In the genomic region with DNA sequence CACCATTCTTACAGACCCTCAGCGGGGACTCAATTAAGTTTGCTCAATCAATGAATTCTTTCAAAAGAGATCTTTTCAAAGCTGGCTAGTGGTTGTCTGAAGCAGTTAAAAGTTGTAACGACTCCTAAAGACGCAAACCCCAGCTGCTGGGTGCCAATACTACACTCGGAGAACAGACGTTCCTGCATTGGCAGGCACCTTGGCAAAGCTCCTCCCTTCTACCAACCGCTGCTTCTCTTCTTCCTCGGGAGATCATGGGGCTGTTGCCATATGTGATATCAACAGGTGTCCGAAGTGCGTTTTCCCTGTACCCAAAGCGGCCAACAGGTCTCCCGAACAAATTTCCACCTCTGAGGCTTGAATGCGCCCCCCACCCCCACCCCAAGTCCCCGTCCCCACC, we compare ENCODE assay signal across 8 mouse cellular contexts. TPM values are rescaled to one million over a fixed set of nuclear protein-coding genes. Genes with fewer than 3 reads are reported as not detected.
DNase-seq lines count a peak whose midpoint lies in the region; ATAC-seq and TF ChIP-seq lines count a peak whose summit lies in the region.

No protein-coding gene starts in this region.

- TF ChIP-seq CTCF in E14TG2a.4 (conservative IDR thresholded peaks at IDR 0.05; ENCODE audit: low read length) = no peak
- no peak for TF ChIP-seq CTCF in forebrain, postnatal 0 days (IDR thresholded peaks at IDR 0.05; ENCODE audit: low read depth)

- DNase-seq in heart, adult 8-10 months (ENCODE audit: low spot score) = no peak
- DNase-seq in forebrain, postnatal 0 days = no peak
- DNase-seq in thymus, postnatal 36 days = peak; percentile 53 to 64
- no peak for DNase-seq in layer of hippocampus, postnatal 25 days (ENCODE audit: extremely low spot score in 1 of 2, low spot score in 1 of 2)
- DNase-seq in right cerebral cortex, adult 18-20 months = no peak

- H3K9me3 ChIP-seq in heart, embryonic 12.5 days (replicated peaks) = no peaks in the 10 kb centered on the region
- H3K9me3 ChIP-seq in E14TG2a.4 (ENCODE audit: low read length) = no peaks in the 10 kb centered on the region
- no peaks in the 10 kb centered on the region for H3K9me3 ChIP-seq in forebrain, postnatal 0 days (ENCODE audit: low read length)
- no peaks in the 10 kb centered on the region for H3K9me3 ChIP-seq in liver, embryonic 16.5 days (replicated peaks; ENCODE audit: control insufficient read depth, low read length)

- WGBS in heart, embryonic 12.5 days = 15% methylated on average over 13 of the region's 13 CpGs
- 7% methylated on average over 13 of the region's 13 CpGs for WGBS in forebrain, postnatal 0 days
- WGBS in liver, embryonic 16.5 days (ENCODE audit: insufficient replicate concordance) = 10% methylated on average over 13 of the region's 13 CpGs

- no peak for ATAC-seq in heart, embryonic 12.5 days (ENCODE audit: insufficient number of reproducible peaks, low FRiP score)
- no peak; the same call in 1 of the 2 replicates for ATAC-seq in forebrain, postnatal 0 days
- no peak for ATAC-seq in liver, embryonic 16.5 days (ENCODE audit: low read depth)

- H3K9ac ChIP-seq in heart, embryonic 12.5 days = peak overlapping the region; percentile 74
- H3K9ac ChIP-seq in forebrain, postnatal 0 days = 0 out of 2 replicates have a peak overlapping the region, but pooled peaks have one; percentile 62
- H3K9ac ChIP-seq in liver, embryonic 16.5 days (ENCODE audit: low read depth, low read length) = peak overlapping the region; percentile 69; the same call in 1 of the 2 replicates

- H3K4me2 ChIP-seq in heart, embryonic 12.5 days = peak overlapping the region; percentile 91
- H3K4me2 ChIP-seq in forebrain, postnatal 0 days (ENCODE audit: low read depth) = peak overlapping the region; percentile 95
- peak overlapping the region; percentile 83 for H3K4me2 ChIP-seq in liver, embryonic 16.5 days (ENCODE audit: low read depth, low read length)

- peaks cover 30% of the 10 kb centered on the region for H3K27me3 ChIP-seq in heart, embryonic 12.5 days (replicated peaks)
- peaks cover 7% of the 10 kb centered on the region; the same call in 1 of the 2 replicates for H3K27me3 ChIP-seq in E14TG2a.4 (ENCODE audit: insufficient read depth, low read length)
- H3K27me3 ChIP-seq in forebrain, postnatal 0 days (ENCODE audit: insufficient read depth, low read length) = no peaks in the 10 kb centered on the region; the same call in 1 of the 2 replicates
- peaks cover 12% of the 10 kb centered on the region for H3K27me3 ChIP-seq in liver, embryonic 16.5 days (ENCODE audit: control insufficient read depth, insufficient read depth, low read depth, low read length)

- peak overlapping the region; percentile 62 for H3K4me3 ChIP-seq in heart, embryonic 12.5 days
- peak overlapping the region; percentile 92 for H3K4me3 ChIP-seq in E14TG2a.4 (replicated peaks; ENCODE audit: low read length)
- peak overlapping the region; percentile 50 for H3K4me3 ChIP-seq in forebrain, postnatal 0 days (ENCODE audit: low read depth, low read length)
- H3K4me3 ChIP-seq in liver, embryonic 16.5 days (ENCODE audit: low read depth, low read length) = peak overlapping the region; percentile 66

- H3K4me1 ChIP-seq in heart, embryonic 12.5 days (replicated peaks) = peaks cover 30% of the 10 kb centered on the region
- peaks cover 73% of the 10 kb centered on the region for H3K4me1 ChIP-seq in E14TG2a.4 (replicated peaks; ENCODE audit: low read depth, low read length)
- no peaks in the 10 kb centered on the region for H3K4me1 ChIP-seq in forebrain, postnatal 0 days (ENCODE audit: insufficient read depth)
- H3K4me1 ChIP-seq in liver, embryonic 16.5 days (ENCODE audit: control insufficient read depth, low read depth, low read length) = peaks cover 9% of the 10 kb centered on the region

- H3K27ac ChIP-seq in heart, embryonic 12.5 days (ENCODE audit: poor library complexity, severe bottlenecking) = peak overlapping the region; percentile 44; the same call in 1 of the 2 replicates
- H3K27ac ChIP-seq in forebrain, postnatal 0 days (ENCODE audit: low read depth, low read length) = no peak overlapping the region
- H3K27ac ChIP-seq in liver, embryonic 16.5 days (ENCODE audit: low read length) = no peak overlapping the region

- no peaks in the 10 kb centered on the region for H3K36me3 ChIP-seq in heart, embryonic 12.5 days
- peaks cover 37% of the 10 kb centered on the region for H3K36me3 ChIP-seq in E14TG2a.4 (ENCODE audit: insufficient read depth, low read length)
- H3K36me3 ChIP-seq in forebrain, postnatal 0 days (ENCODE audit: insufficient read depth) = no peaks in the 10 kb centered on the region
- no peaks in the 10 kb centered on the region for H3K36me3 ChIP-seq in liver, embryonic 16.5 days (ENCODE audit: control insufficient read depth, insufficient read depth)

RNA-seq across cellular contexts. Expression of a gene that starts 0.9 kb away (rescaled TPM):
- 87.7 and 90.4 TPM in 2 replicates for polyA plus RNA-seq in heart, embryonic 12.5 days (2016; fragmentation: Nextera tagmentation; extraction: Ambion mirVana)
- 10 to 100 TPM; 47.3 to 54.5 (median 53.2) TPM for total RNA-seq in heart, adult 8-10 months (2022)
- total RNA-seq in forebrain, postnatal 0 days (2014; rRNA removed) = 32.3 and 36.7 TPM in 2 replicates
- 94.6 and 127 TPM in 2 replicates for polyA plus RNA-seq in forebrain, postnatal 0 days (2015; fragmentation: Nextera tagmentation; extraction: Ambion mirVana)
- polyA plus RNA-seq in liver, embryonic 16.5 days (2015; fragmentation: Nextera tagmentation; extraction: Ambion mirVana) = 30.9 and 38.6 TPM in 2 replicates
- 10 to 100 TPM; 17.6 to 19.2 TPM for total RNA-seq in layer of hippocampus, postnatal 25 days (2021)

RNA-seq across cellular contexts. Expression of a gene that starts 8.3 kb away (rescaled TPM):
- 13.2 and 13.9 TPM in 2 replicates for polyA plus RNA-seq in heart, embryonic 12.5 days (2016; fragmentation: Nextera tagmentation; extraction: Ambion mirVana)
- 10 to 100 TPM in 1 of 4 experiments, 1 to 10 TPM in 3; 5.4 to 10.1 (median 7.1) TPM for total RNA-seq in heart, adult 8-10 months (2022)
- total RNA-seq in forebrain, postnatal 0 days (2014; rRNA removed) = 1.5 and 2.0 TPM in 2 replicates
- polyA plus RNA-seq in forebrain, postnatal 0 days (2015; fragmentation: Nextera tagmentation; extraction: Ambion mirVana) = 2.3 and 2.8 TPM in 2 replicates
- polyA plus RNA-seq in liver, embryonic 16.5 days (2015; fragmentation: Nextera tagmentation; extraction: Ambion mirVana) = 2.5 and 2.7 TPM in 2 replicates
- 10 to 100 TPM; 28.5 to 30.7 TPM for total RNA-seq in layer of hippocampus, postnatal 25 days (2021)

RNA-seq across cellular contexts. Expression of a gene that starts 22.9 kb away (rescaled TPM):
- polyA plus RNA-seq in heart, embryonic 12.5 days (2016; fragmentation: Nextera tagmentation; extraction: Ambion mirVana) = 2.2 TPM in 2 replicates
- under 1 TPM in 3 of 4 experiments, not detected in 1; 0.13 to 0.23 (median 0.22) TPM for total RNA-seq in heart, adult 8-10 months (2022)
- total RNA-seq in forebrain, postnatal 0 days (2014; rRNA removed) = 246 and 291 TPM in 2 replicates
- polyA plus RNA-seq in forebrain, postnatal 0 days (2015; fragmentation: Nextera tagmentation; extraction: Ambion mirVana) = 243 and 248 TPM in 2 replicates
- polyA plus RNA-seq in liver, embryonic 16.5 days (2015; fragmentation: Nextera tagmentation; extraction: Ambion mirVana) = 1.2 and 1.5 TPM in 2 replicates
- 100 to 1,000 TPM; 100 to 111 TPM for total RNA-seq in layer of hippocampus, postnatal 25 days (2021)

RNA-seq across cellular contexts. Expression of a gene that starts 32.5 kb away (rescaled TPM):
- 9.2 and 11.7 TPM in 2 replicates for polyA plus RNA-seq in heart, embryonic 12.5 days (2016; fragmentation: Nextera tagmentation; extraction: Ambion mirVana)
- 1 to 10 TPM; 1.7 to 3.9 (median 2.6) TPM for total RNA-seq in heart, adult 8-10 months (2022)
- 0.23 TPM in 1 of 2 replicates, not detected in the other for total RNA-seq in forebrain, postnatal 0 days (2014; rRNA removed)
- 0.67 and 0.82 TPM in 2 replicates for polyA plus RNA-seq in forebrain, postnatal 0 days (2015; fragmentation: Nextera tagmentation; extraction: Ambion mirVana)
- polyA plus RNA-seq in liver, embryonic 16.5 days (2015; fragmentation: Nextera tagmentation; extraction: Ambion mirVana) = 5.3 and 5.8 TPM in 2 replicates
- under 1 TPM in 1 of 2 experiments, not detected in 1; 0.37 TPM for total RNA-seq in layer of hippocampus, postnatal 25 days (2021)

RNA-seq across cellular contexts. Expression of a gene that starts 42.7 kb away (rescaled TPM):
- 99.4 and 104 TPM in 2 replicates for polyA plus RNA-seq in heart, embryonic 12.5 days (2016; fragmentation: Nextera tagmentation; extraction: Ambion mirVana)
- total RNA-seq in heart, adult 8-10 months (2022) = 10 to 100 TPM; 66.2 to 78.1 (median 70.0) TPM
- total RNA-seq in forebrain, postnatal 0 days (2014; rRNA removed) = 71.2 and 84.1 TPM in 2 replicates
- polyA plus RNA-seq in forebrain, postnatal 0 days (2015; fragmentation: Nextera tagmentation; extraction: Ambion mirVana) = 97.7 and 100 TPM in 2 replicates
- polyA plus RNA-seq in liver, embryonic 16.5 days (2015; fragmentation: Nextera tagmentation; extraction: Ambion mirVana) = 40.3 and 43.0 TPM in 2 replicates
- total RNA-seq in layer of hippocampus, postnatal 25 days (2021) = 10 to 100 TPM; 43.7 to 50.2 TPM

Comparison
In these comparisons a context has a peak if more than half of its experiments do, and no peak if none do; other contexts are left out.
1. DNase-seq: peak in thymus, postnatal 36 days (2 of 2); none in heart, adult 8-10 months (single experiment), forebrain, postnatal 0 days (single experiment), layer of hippocampus, postnatal 25 days (0 of 2) and right cerebral cortex, adult 18-20 months (single experiment).
2. RNA of a gene that starts 22.9 kb away (total RNA-seq): 246 to 291 TPM in forebrain, postnatal 0 days and 100 to 111 TPM in layer of hippocampus, postnatal 25 days; 0.13 to 0.23 TPM in heart, adult 8-10 months; every median in the first group is over 10 times any median in the second.
3. Peak in every context shown above with its lines, with median percentiles within 50 percentile points of each other: H3K4me2 ChIP-seq, H3K4me3 ChIP-seq and H3K9ac ChIP-seq.